Mouse (Mus musculus) urinary bladder, postnatal 14 days (tissue): ENCODE measurements around the gene Olfr586.

ENCODE experiments used
- DNase-seq: peaks from one replicate; pipeline ENCODE4 v3.0.0; 2021; ENCODE audit warnings: low spot score

The Olfr586 gene

GRCm38 (mm10) chr7:103125538-103125937 is at the start of gene Olfr586:
TSS of gene Olfr586 (minus strand) at chr7:103125638.
- no peak for DNase-seq

- no peak for DNase-seq
These were observed 44.3 kb upstream of the Olfr586 start for GRCm38 (mm10) chr7:103169697-103170096.

- DNase-seq = no peak
These were observed 30.8 kb upstream of the Olfr586 start, which contains the start of gene Olfr589 for GRCm38 (mm10) chr7:103156256-103156655. TSS of gene Olfr589 (minus strand) at chr7:103156356.

GRCm38 (mm10) chr7:103140579-103140978 is 15.1 kb upstream of the Olfr586 start, which contains the start of gene Olfr588-ps1:
TSS of gene Olfr588-ps1 (plus strand) at chr7:103140879.
- no peak for DNase-seq

GRCm38 (mm10) chr7:103119406-103119805 is 6.0 kb downstream of the Olfr586 start:
- no peak for DNase-seq

GRCm38 (mm10) chr7:103097420-103097819 is 28.0 kb downstream of the Olfr586 start, which contains the start of gene Olfr585:
TSS of gene Olfr585 (plus strand) at chr7:103097720.
- DNase-seq = no peak

- DNase-seq = no peak
These were observed 43.9 kb downstream of the Olfr586 start, which contains the start of gene Olfr584 for GRCm38 (mm10) chr7:103081585-103081984. TSS of gene Olfr584 (plus strand) at chr7:103081885.
